Mouse (Mus musculus) intestine, embryonic 16.5 days (tissue): ENCODE data around the gene Tnfsf14. TPM values are rescaled to one million over a fixed set of nuclear protein-coding genes. Genes with fewer than 3 reads are reported as not detected.
A peak's percentile ranks its signal among the peaks of the same experiment; 100 is the strongest.

Source experiments
- ATAC-seq: fragments of 200-750 bp; cut with Nextera tagmentation; 2 replicates; pipeline ENCODE4 v1.8.0; 2017; ENCODE audit warnings: moderate TSS enrichment, moderate library complexity
- H3K27ac ChIP-seq: fragments of 300-500 bp; sonication (generic); 2 replicates; pipeline ENCODE4 v1.5.1; 2014; ENCODE audit warnings: mild to moderate bottlenecking, low read length
- H3K27me3 ChIP-seq: fragments of 300-500 bp; sonication (generic); replicated peaks from 2 replicates; pipeline ENCODE4 v1.6.1; 2014; ENCODE audit warnings: low read length, control low read depth, mixed read lengths; ENCODE audit not compliant: control insufficient read depth, insufficient read depth
- H3K36me3 ChIP-seq: fragments of 300-500 bp; sonication (generic); 2 replicates; pipeline ENCODE4 v1.6.1; 2014; ENCODE audit warnings: low read length, control low read depth; ENCODE audit not compliant: control insufficient read depth, insufficient read depth
- H3K4me1 ChIP-seq: fragments of 300-500 bp; sonication (generic); 2 replicates; pipeline ENCODE4 v1.6.1; 2014; ENCODE audit warnings: low read length, control low read depth, mixed read lengths; ENCODE audit not compliant: control insufficient read depth, insufficient read depth
- H3K4me2 ChIP-seq: fragments of 300-500 bp; sonication (generic); 2 replicates; pipeline ENCODE4 v1.6.1; 2014; ENCODE audit warnings: low read depth, low read length, control low read depth
- H3K4me3 ChIP-seq: fragments of 300-500 bp; sonication (generic); 2 replicates; pipeline ENCODE4 v1.5.1; 2014; ENCODE audit warnings: mild to moderate bottlenecking, low read length
- H3K9ac ChIP-seq: fragments of 300-500 bp; sonication (generic); 2 replicates; pipeline ENCODE4 v1.6.1; 2014; ENCODE audit warnings: low read depth, low read length
- H3K9me3 ChIP-seq: fragments of 300-500 bp; sonication (generic); 2 replicates; pipeline ENCODE4 v1.6.1; 2016; ENCODE audit warnings: low read length, control low read depth; ENCODE audit not compliant: control insufficient read depth
- WGBS: fragments of 180-500 bp; shearing (Covaris S2); extraction: QIAGEN DNeasy Blood & Tissue Kit; methylation state at CpG from one replicate; pipeline ENCODE4 v1.1.7; 2014; 5-methylcytosine and 5-hydroxymethylcytosine counted together
- polyA plus RNA-seq: library from polyadenylated mRNA; unstranded; fragments of >200 nt; fragmentation: Nextera tagmentation; extraction: Ambion mirVana; gene quantifications from 2 replicates; pipeline ENCODE4 v1.2.1, GENCODE M21; 2015

The Tnfsf14 gene
- polyA plus RNA-seq = 0.21 and 0.43 TPM in 2 replicates

DNA sequence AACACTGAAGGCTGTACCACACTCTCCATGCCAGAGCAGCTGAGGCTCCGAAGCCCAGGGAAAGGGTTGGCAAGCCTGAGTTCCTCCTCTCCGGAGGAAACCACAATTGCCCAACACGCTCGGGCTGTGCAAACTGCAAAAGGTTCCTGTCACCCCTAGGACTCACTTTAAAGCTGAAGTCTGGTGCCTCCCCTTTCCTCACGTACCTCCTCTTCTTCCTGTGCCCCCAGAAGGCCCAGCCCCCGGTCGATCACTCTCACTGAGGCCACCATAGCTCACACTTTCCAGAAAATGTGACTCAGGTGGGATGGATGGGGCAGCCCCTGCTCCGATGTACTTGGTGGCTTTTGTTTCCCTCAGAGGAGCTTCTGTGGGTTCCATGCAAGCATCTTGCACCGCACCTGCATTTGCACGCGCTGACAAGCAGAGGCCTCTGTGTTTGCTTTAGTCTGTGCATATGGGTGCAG, at the start of gene Tnfsf14:
Tnfsf14 (minus strand) TSS at position 137 of the 467 bp plus-strand sequence.
- Histone ChIP-seq H3K9ac (no peak within 1 kb of the TSS), H3K4me2 (no peak within 1 kb of the TSS), H3K4me1 (no peaks in the 10 kb centered on the region), H3K27me3 (no peaks in the 10 kb centered on the region), H3K9me3 (no peaks in the 10 kb centered on the region), H3K4me3 (no peak within 1 kb of the TSS), H3K27ac (no peak within 1 kb of the TSS), H3K36me3 (no peaks in the 10 kb centered on the region)
- ATAC-seq = no peak
- WGBS = 73% methylated on average over 11 of the region's 11 CpGs

DNA sequence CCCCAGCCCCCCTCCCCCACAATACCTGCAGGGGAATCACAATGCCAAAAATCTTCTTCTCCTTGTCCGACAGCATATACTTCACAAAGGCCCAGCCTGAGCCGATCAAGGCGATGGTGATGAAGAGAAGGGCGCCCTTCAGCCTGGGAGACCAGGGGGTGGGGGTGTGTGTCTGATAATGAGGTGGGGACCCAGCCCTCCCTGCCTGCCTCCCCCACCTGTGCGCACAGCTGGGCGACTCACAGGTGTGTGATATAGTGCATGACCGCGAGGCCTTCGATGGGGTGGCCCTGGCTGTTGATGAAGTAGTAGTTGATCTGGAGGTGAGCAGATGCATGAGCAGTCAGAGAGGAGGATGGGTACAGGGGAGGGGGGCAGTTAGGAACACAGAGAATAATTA, 43.2 kb upstream of the Tnfsf14 start:
- WGBS = 87% methylated on average over 9 of the region's 9 CpGs
- H3K9me3 ChIP-seq = no peaks in the 10 kb centered on the region
- H3K27ac ChIP-seq = no peak overlapping the region
- peaks cover 32% of the 10 kb centered on the region for H3K36me3 ChIP-seq
- H3K4me1 ChIP-seq = peaks cover 3% of the 10 kb centered on the region; the same call in 1 of the 2 replicates
- H3K9ac ChIP-seq = no peak overlapping the region
- no peak overlapping the region for H3K4me3 ChIP-seq
- H3K27me3 ChIP-seq = no peaks in the 10 kb centered on the region
- H3K4me2 ChIP-seq = no peak overlapping the region
- ATAC-seq = no peak

DNA sequence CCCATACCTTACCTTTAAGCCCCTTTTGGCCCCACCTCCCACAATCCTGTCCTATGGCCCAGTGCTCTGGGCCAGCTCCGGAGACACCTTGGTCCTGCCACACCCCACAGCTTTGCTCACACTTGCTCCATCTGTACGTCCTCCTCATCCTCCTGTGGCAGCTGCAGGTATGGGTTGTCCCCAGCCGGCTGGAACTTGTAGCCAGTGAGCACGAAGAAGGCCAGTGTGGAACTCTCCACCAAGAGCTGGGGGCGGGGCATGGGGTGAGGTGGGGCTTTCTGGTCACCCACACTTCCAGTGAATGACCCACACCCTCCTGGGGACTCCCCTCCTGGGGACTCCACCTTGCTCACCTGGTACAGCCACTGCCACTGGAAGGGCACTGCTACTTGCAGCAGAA, 41.8 kb upstream of the Tnfsf14 start:
- H3K27ac ChIP-seq = no peak overlapping the region
- H3K9me3 ChIP-seq = no peaks in the 10 kb centered on the region
- peaks cover 12% of the 10 kb centered on the region for H3K4me1 ChIP-seq
- no peaks in the 10 kb centered on the region for H3K27me3 ChIP-seq
- ATAC-seq = no peak
- H3K36me3 ChIP-seq = peaks cover 27% of the 10 kb centered on the region
- peak overlapping the region; percentile 46 for H3K4me3 ChIP-seq
- WGBS = 75% methylated on average over 5 of the region's 5 CpGs
- H3K4me2 ChIP-seq = peak overlapping the region; percentile 30
- H3K9ac ChIP-seq = no peak overlapping the region; the same call in 1 of the 2 replicates

DNA sequence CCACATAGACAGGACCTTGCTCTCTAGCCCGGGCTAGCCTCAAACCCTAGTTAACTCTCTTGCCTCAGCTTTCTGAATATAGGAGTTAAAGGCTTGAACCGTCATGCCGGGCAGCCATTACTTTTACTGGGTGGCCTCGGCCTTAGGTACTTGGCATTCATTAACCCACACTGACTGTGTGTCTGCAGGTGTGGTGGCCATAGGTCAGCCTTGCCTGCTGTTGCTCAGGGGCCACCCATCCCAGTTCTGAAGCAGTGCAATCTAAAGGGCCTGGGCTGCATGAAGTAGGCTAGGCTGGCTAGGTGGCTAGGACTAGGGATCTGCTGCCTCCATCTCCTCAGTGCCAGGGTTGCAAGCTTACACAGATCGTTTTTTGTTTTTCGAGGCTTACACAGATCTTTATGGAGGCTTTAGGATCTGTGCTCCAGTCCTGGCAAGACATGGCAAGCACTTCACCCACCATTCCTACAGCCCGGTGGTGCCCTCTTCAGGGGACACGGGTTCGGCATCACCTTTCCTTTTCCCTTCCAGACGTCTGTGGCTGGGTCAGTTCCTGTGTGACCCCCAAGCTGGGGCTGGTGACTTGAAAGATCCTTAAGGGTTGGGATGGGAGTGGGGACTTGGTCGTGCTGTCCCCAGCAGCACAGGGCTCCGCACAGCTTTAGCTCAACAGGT, 40.4 kb upstream of the Tnfsf14 start:
- peak overlapping the region; percentile 69 for H3K9ac ChIP-seq
- H3K9me3 ChIP-seq = no peaks in the 10 kb centered on the region
- peak overlapping the region; percentile 46 for H3K4me3 ChIP-seq
- H3K27ac ChIP-seq = peak overlapping the region; percentile 86
- no peaks in the 10 kb centered on the region for H3K27me3 ChIP-seq
- WGBS = 60% methylated on average over 12 of the region's 12 CpGs
- ATAC-seq = peak; percentile 84
- peak overlapping the region; percentile 30 for H3K4me2 ChIP-seq
- peaks cover 17% of the 10 kb centered on the region for H3K4me1 ChIP-seq
- H3K36me3 ChIP-seq = peaks cover 27% of the 10 kb centered on the region

DNA sequence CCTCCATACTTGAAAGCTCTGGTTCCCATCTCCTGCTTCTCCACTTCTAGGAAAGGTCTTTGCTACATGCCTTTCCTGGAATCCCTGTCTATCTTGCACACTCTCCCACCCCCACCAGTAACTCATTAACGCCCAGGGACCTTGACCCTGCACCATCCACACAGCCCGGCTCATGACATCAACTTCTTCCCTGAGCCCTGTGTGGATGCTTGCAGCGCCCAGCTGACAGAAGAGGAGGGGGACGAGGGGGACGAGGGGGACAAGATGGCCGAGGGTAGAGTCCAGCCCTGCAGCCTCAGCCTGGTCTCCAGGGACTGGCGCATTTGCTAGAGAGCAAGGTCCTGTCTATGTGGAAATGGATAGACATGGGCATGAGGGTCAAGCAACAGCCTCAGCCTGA, 39.1 kb upstream of the Tnfsf14 start:
- H3K4me2 ChIP-seq = peak overlapping the region; percentile 30
- H3K4me1 ChIP-seq = peaks cover 17% of the 10 kb centered on the region
- H3K9me3 ChIP-seq = no peaks in the 10 kb centered on the region
- WGBS = 35% methylated on average over 7 of the region's 7 CpGs
- H3K36me3 ChIP-seq = peaks cover 26% of the 10 kb centered on the region
- H3K27ac ChIP-seq = peak overlapping the region; percentile 86
- peak; percentile 80 for ATAC-seq
- H3K9ac ChIP-seq = peak overlapping the region; percentile 69
- H3K27me3 ChIP-seq = no peaks in the 10 kb centered on the region
- peak overlapping the region; percentile 46 for H3K4me3 ChIP-seq

DNA sequence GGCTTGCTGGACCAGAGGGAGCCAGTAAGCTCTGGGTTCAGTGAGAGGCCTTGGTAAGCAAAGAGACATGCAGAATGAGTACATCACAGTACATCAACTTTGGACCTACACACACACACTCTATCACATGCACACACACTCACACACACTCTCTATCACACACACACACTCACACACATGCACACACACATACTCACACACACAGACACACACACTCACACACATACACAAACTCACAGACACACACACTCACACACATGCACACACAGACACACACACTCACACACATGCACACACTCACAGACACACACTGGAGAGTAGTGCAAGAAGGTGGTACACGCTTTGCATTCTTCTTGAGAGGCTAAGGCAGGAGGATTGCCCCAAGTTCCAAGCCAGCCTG, 38.2 kb upstream of the Tnfsf14 start:
- H3K27me3 ChIP-seq = no peaks in the 10 kb centered on the region
- H3K9ac ChIP-seq = no peak overlapping the region
- H3K9me3 ChIP-seq = no peaks in the 10 kb centered on the region
- ATAC-seq = no peak
- H3K4me2 ChIP-seq = no peak overlapping the region
- WGBS = 86% methylated on average over 1 of the region's 1 CpGs
- peak overlapping the region; percentile 86; the same call in 1 of the 2 replicates for H3K27ac ChIP-seq
- H3K36me3 ChIP-seq = peaks cover 17% of the 10 kb centered on the region
- no peak overlapping the region for H3K4me3 ChIP-seq
- H3K4me1 ChIP-seq = peaks cover 17% of the 10 kb centered on the region

DNA sequence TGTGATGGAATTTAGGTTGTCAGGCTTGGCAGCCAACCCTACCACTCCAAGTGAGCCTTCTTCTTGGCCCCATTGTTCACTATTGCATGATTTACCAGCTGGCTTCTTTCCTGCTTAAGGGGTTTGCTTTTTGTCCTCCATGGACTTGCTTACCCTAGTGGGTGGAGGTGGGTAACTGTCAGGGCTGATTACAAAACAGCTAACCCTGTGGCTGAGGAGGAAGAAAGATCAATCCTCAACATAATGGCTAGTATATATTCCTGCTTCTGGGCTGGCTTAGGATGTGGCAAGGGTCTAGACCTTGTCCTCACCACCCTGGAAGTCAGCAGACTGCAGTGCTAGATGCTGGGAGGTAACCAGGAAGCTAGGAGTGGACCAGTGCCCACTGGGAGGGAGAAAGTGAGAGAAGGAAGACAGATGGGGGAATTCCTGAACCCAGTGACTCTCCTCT, 37.4 kb upstream of the Tnfsf14 start:
- Histone ChIP-seq H3K27me3 (no peaks in the 10 kb centered on the region), H3K9ac (no peak overlapping the region), H3K36me3 (peaks cover 9% of the 10 kb centered on the region; the same call in 1 of the 2 replicates), H3K4me3 (no peak overlapping the region), H3K4me1 (peaks cover 17% of the 10 kb centered on the region), H3K4me2 (no peak overlapping the region), H3K27ac (peak overlapping the region; percentile 42), H3K9me3 (no peaks in the 10 kb centered on the region)
- no peak for ATAC-seq

DNA sequence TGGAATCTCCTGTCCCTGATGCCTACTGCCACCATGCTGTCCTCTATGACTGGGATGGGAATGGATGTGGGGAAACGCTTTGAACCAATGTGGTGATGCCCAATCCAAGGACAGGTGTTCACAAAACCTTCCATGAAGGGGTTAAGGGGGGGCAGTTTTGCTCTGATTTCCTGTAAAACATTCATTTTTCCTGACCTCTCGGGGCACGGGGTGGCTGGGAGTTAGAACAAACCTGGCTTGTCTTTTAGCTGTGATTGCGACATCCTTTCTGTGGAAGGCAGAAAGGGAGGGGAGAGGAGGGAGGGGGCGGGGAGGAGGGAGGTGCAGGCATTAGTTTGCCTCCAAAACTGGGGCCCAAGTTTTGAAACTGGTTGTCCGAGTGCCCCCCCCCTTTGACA, 36.8 kb upstream of the Tnfsf14 start:
- H3K36me3 ChIP-seq = peaks cover 4% of the 10 kb centered on the region; the same call in 1 of the 2 replicates
- no peak overlapping the region for H3K27ac ChIP-seq
- H3K9me3 ChIP-seq = no peaks in the 10 kb centered on the region
- 52% methylated on average over 6 of the region's 6 CpGs for WGBS
- H3K4me2 ChIP-seq = no peak overlapping the region
- no peak overlapping the region for H3K4me3 ChIP-seq
- H3K27me3 ChIP-seq = no peaks in the 10 kb centered on the region
- peaks cover 17% of the 10 kb centered on the region for H3K4me1 ChIP-seq
- H3K9ac ChIP-seq = no peak overlapping the region
- no peak for ATAC-seq

DNA sequence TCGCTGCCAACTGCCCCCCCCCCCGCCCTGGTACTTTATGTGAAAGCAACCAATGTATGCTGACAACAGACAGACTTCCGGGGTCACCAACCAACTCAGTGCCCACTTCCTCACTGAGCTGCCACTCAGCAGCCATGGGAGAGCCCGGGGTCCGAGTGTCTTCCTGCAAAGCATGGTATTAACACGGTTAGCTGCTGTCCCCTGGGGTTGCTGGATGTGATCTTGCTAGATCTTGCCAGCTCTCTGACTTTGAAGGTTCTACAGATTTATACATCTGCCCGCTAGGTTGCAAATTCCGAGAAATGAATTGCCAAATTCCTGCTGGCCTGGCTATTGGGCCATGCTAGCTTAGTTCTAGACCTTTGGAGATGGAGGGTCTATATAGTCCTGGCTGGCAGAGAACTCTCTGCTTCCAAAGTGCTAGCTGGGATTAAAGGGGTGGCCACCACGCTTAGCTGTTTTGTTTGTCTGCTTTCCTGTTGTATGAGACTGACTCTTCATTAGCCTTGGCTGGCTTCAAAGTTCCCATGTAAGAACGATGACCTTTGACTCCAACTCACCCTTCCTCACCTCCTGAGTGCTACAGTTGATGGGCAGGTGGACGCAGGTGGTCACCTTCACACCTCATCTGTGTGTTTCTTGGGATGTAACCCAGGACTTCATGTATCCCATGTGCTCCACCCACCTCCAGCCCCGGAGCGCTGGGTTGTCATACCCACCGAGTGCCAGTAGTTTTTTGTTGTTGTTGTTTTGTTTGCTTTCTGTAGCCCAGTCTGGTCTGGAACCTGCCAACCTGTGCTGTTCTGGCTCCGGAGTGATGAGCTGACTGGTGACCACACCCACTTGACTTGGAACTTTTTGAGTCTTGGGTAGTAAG, 36.1 kb upstream of the Tnfsf14 start:
- Histone ChIP-seq H3K9me3 (no peaks in the 10 kb centered on the region), H3K27ac (no peak overlapping the region), H3K4me2 (no peak overlapping the region), H3K4me3 (no peak overlapping the region), H3K9ac (no peak overlapping the region), H3K36me3 (no peaks in the 10 kb centered on the region), H3K27me3 (no peaks in the 10 kb centered on the region), H3K4me1 (peaks cover 14% of the 10 kb centered on the region)
- WGBS = 78% methylated on average over 15 of the region's 15 CpGs
- no peak for ATAC-seq
